Mouse (Mus musculus): Measurements from ENCODE around the gene Eno1. TPM values are rescaled to one million over a fixed set of nuclear protein-coding genes. Genes with fewer than 3 reads are reported as not detected.

The Eno1 gene
- polyA plus RNA-seq, 1 experiment from 2014 or later = 957 TPM

DNA sequence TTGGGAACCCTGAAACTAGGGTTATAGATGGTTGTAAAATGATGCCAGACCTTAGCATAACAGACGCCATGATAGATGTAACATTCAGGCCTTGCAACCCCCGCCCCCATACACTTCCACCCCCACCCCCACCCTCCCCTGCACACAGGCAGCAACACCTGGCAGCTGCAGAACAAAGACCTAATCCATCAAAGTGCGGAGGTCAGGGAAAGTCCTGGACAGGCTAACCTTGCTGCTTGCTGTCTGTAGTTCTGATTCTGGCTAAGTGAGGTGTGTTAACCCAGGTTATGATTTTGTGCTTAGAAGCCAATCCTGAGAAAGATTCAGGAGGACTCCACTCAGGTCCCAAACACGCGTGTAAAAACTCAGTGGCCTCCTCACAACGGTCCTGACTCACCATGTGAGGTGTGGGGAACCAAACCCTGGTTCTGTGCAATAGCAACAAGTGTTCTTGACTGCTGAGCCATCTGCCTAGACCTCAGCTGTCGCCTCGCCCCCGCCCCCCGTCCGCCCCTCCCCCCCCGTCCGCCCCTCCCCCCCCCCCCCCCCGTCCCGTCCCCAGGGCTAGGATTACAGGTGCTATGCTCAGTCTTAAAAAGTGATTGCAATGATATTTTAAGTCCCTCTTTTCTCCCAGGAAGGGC is 6.7 kb upstream of the Eno1 start:
- Histone ChIP-seq H3K9ac (replicated peaks) (no peak overlapping the region), H3K4me2 (replicated peaks) (no peak overlapping the region), H3K36me3 (no peaks in the 10 kb centered on the region), H3K27me3 (no peaks in the 10 kb centered on the region), H3K4me3 (no peak overlapping the region), H3K4me1 (peaks cover 40% of the 10 kb centered on the region), H3K9me3 (no peaks in the 10 kb centered on the region), H3K27ac (replicated peaks) (no peak overlapping the region)
- no peak for ATAC-seq (replicated peaks)
- 34% methylated on average over 10 of the region's 15 CpGs for WGBS

DNA sequence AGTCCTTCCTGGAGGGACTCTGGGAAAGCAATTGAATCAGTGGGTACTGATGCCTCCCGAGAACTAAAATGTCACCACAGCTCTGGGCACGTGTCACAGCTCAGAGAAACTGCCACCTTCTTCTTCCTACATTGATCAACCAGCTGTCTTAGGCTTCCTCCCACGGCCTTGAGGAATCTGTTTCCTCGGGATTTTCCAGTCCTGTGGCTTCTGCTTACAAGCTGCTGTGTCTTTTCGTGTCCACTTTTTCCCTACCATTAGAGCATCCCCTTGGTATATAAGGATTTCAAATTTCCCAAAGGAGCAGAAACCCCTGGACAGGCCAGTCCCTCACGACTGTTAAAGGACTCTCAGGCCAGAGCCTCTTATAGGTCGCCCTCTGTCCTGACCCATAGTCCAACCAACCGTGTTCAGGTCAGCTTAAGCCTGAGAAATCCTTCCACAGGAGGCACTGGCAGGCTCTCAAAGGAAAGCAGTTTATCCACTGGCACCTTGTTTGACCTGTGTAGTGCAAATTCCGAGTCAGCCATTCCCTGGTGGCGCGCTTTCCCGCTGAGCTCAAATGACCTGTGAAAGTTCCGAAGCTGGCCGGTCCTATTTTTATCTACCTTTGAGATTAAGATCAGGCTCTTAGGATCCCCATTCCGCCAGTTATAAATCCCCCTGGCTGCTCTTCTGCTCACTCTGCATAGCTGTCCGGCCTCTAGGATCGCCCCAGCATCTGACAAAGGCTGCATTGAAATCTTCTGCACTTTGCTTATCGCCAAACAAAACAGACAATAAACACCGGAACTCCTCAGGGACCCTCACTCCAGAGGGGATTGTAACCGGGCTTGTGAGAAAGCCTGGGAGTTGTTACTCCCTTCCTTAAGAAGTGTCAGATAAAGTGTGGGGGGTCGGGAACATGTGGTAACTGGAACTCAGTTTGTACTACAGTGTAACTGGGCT is 5.8 kb upstream of the Eno1 start:
- H3K27ac ChIP-seq (replicated peaks) = no peak overlapping the region
- peaks cover 32% of the 10 kb centered on the region for H3K4me1 ChIP-seq
- no peaks in the 10 kb centered on the region for H3K27me3 ChIP-seq
- no peak overlapping the region for H3K9ac ChIP-seq (replicated peaks)
- H3K36me3 ChIP-seq = no peaks in the 10 kb centered on the region
- no peaks in the 10 kb centered on the region for H3K9me3 ChIP-seq
- no peak overlapping the region for H3K4me3 ChIP-seq
- ATAC-seq (replicated peaks) = no peak
- H3K4me2 ChIP-seq (replicated peaks) = no peak overlapping the region
- 14% methylated on average over 21 of the region's 21 CpGs for WGBS

DNA sequence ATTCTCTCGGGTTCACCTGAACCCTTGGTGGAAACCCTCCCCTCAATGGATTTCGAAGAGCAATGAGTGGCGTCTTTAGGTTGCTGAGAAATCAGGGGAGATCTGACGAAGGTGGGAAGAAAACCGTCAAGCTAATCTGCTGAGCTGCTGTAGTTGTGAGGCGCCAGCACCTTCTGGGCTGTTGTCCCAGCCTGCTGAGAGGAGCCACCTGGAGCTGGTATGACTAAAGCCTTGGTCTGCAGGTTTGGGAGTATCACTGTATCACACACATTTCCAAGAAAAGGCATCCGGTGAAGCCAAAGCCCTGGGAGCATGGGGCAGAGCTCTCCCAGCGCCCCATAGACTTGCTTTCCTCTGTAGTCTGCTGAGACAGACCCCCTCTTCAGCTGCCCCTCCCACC is 4.7 kb upstream of the Eno1 start:
- Histone ChIP-seq H3K9ac (replicated peaks) (no peak overlapping the region), H3K27ac (replicated peaks) (no peak overlapping the region), H3K4me2 (replicated peaks) (no peak overlapping the region), H3K4me1 (peaks cover 27% of the 10 kb centered on the region), H3K36me3 (no peaks in the 10 kb centered on the region), H3K4me3 (no peak overlapping the region), H3K27me3 (no peaks in the 10 kb centered on the region), H3K9me3 (no peaks in the 10 kb centered on the region)
- 62% methylated on average over 8 of the region's 8 CpGs for WGBS
- no peak for ATAC-seq (replicated peaks)

DNA sequence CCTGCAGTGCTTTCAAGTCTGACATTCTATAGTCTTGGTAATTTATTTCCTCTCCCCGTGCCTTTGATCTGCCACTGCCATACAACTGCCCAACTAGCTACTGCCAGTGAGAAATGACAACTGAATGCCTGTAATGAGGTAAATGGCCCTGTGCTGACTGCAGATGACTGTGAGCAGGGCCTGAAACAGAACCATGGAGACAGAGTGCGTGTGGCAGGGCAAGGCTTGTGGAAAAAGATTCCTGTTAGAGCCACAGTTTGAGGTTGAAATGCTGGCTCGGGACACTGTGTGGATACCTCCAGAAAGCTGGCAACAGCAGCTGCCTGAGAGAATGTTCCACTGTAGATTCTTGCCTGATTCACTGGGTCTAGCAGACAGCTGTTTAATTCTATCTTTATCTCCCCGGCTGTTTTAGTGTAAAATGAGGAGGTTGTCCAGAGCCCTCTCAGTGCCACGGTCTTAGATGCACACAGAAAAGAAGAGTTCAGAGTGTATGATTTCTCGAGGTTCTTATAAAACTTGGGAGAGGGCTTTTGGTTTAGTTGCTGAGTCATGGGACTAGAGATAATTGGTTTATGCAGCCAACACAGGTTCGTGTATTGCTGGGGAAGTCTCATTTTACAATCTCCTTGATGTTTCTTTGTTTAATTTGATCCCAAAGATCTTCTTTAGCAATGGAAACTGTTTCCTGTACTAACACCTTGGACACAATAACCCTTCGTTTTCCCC is 1.8 kb upstream of the Eno1 start:
- Histone ChIP-seq H3K27ac (replicated peaks) (peak overlapping the region; percentile 38), H3K4me1 (peaks cover 37% of the 10 kb centered on the region), H3K4me3 (no peak overlapping the region), H3K9ac (replicated peaks) (no peak overlapping the region; the same call in 1 of the 2 replicates), H3K4me2 (replicated peaks) (no peak overlapping the region), H3K36me3 (no peaks in the 10 kb centered on the region), H3K27me3 (no peaks in the 10 kb centered on the region), H3K9me3 (no peaks in the 10 kb centered on the region)
- no peak for ATAC-seq (replicated peaks)
- 26% methylated on average over 8 of the region's 8 CpGs for WGBS

DNA sequence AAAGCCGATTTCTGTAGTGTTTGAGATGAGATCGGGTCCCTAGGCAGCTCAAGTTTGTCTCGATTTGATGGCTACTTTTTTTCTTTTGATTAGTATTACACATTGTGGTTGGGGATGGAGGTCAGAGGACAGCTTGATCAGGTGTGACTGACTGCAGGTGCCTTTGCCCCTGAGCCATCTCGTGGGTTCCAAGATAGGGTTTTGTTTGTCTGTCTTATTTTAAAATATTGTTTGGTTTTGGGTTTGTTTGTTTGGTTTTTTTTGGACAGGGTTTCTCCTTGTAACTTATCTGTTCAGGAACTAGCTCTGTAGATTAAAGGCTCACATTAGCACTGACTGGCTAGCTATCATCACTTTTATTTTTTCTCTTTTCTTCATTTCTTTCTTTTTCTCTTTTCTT is 936 bp upstream of the Eno1 start:
- Histone ChIP-seq H3K4me1 (peaks cover 39% of the 10 kb centered on the region), H3K36me3 (no peaks in the 10 kb centered on the region), H3K9me3 (no peaks in the 10 kb centered on the region), H3K4me2 (replicated peaks) (no peak overlapping the region), H3K4me3 (no peak overlapping the region), H3K27me3 (no peaks in the 10 kb centered on the region), H3K27ac (replicated peaks) (peak overlapping the region; percentile 38; the same call in 1 of the 2 replicates), H3K9ac (replicated peaks) (no peak overlapping the region)
- no peak for ATAC-seq (replicated peaks)
- 68% methylated on average over 4 of the region's 4 CpGs for WGBS

DNA sequence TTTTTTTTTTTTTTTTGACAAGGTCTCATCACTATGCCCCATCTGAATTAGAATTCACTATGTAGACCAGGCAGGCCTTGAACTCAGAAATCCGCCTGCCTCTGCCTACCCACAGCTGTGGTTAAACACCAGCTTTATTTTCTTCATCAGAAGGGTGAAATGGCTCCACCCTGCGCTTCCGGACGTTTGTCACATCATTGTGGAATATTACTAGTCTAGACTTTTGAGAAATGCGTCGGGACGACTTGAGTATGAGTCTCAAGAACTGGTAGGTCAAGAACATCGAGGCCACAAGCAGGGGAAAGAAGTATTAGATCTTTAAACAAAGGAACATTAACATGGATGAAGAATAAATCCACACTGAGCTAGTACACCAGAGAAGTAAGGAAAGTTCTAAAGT is 490 bp upstream of the Eno1 start:
- H3K36me3 ChIP-seq = peaks cover 2% of the 10 kb centered on the region
- no peaks in the 10 kb centered on the region for H3K27me3 ChIP-seq
- H3K9me3 ChIP-seq = no peaks in the 10 kb centered on the region
- H3K4me1 ChIP-seq = peaks cover 37% of the 10 kb centered on the region
- H3K9ac ChIP-seq (replicated peaks) = no peak overlapping the region
- no peak for ATAC-seq (replicated peaks)
- H3K27ac ChIP-seq (replicated peaks) = peak overlapping the region; percentile 100
- H3K4me3 ChIP-seq = peak overlapping the region; percentile 78
- H3K4me2 ChIP-seq (replicated peaks) = peak overlapping the region; percentile 51
- WGBS = 83% methylated on average over 8 of the region's 8 CpGs

DNA sequence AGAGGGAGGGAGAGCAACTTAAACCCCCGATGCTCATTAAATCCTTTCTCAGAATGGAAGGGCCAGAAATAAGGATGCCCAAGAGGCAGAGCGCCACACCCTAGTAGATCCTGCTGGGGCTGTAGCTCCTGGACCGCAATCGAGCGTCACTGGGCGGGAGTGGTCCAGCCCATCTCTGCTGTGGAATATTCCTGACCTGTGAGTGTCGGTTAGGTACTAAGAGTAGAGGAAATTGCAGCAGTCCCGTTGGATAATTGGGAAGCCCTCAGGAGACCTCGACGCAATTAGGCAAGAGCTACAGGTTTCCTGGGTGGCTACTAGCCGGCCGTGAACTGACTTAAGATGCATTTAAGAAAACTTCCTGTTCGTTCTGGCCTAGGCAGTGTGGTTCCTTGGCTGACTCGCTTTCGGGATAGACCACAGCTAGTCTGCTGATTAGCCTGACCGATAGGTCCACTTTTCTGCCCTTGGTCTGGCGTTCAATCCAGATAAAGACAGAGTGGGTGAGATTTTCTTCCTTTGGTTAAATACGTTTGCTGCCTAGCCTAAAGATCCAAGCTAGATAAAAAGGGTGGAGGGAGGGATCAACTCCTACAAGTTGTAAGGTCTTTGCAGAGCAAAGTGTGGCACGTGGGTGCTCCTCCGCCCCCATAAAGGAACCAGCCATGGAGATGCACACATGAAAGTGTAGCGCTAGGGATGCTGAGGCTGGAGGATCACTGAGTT is 1.3 kb downstream of the Eno1 start:
- ATAC-seq (replicated peaks) = peak; percentile 29
- Histone ChIP-seq H3K27ac (replicated peaks) (peak overlapping the region; percentile 100), H3K36me3 (peaks cover 18% of the 10 kb centered on the region), H3K4me3 (peak overlapping the region; percentile 78), H3K27me3 (no peaks in the 10 kb centered on the region), H3K9ac (replicated peaks) (peak overlapping the region; percentile 88), H3K4me2 (replicated peaks) (peak overlapping the region; percentile 75), H3K4me1 (peaks cover 40% of the 10 kb centered on the region), H3K9me3 (no peaks in the 10 kb centered on the region)
- WGBS = under 1% methylated on average over 21 of the region's 21 CpGs

DNA sequence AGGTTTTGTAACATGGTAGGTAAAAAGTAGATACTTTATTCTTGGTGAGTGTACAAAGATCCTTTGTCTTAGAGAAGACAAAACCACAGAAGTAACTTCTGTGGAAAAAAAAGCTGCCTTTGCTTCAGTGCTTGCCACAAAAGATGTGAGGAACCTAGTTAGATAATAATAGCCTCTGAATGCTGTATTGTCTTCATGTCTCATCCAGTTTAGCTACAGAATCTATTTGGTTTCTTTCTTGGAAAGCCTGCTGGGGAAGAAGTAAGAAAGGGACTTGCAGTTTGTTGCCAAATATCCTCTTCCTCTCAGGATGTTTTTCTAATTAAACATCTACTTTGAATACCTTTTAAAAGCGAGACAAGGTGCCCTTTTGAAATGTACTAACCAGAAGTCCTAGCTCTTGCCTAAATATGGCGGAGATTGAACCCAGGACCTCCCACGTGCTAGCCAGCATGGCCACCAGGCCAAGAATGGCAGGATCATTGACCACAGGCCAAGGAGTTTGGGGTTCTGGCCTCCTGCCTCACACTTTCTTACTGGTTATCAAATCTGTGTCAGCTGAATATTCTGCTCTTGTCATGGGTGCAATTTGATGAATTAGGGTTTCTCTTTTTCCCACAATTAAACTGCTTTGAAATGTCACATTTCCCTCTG is 2.0 kb downstream of the Eno1 start:
- peak overlapping the region; percentile 78 for H3K4me3 ChIP-seq
- peak overlapping the region; percentile 100; the same call in 1 of the 2 replicates for H3K27ac ChIP-seq (replicated peaks)
- peak overlapping the region; percentile 75 for H3K4me2 ChIP-seq (replicated peaks)
- peaks cover 40% of the 10 kb centered on the region for H3K4me1 ChIP-seq
- H3K27me3 ChIP-seq = no peaks in the 10 kb centered on the region
- no peaks in the 10 kb centered on the region for H3K9me3 ChIP-seq
- WGBS = 6% methylated on average over 3 of the region's 3 CpGs
- H3K36me3 ChIP-seq = peaks cover 26% of the 10 kb centered on the region
- H3K9ac ChIP-seq (replicated peaks) = peak overlapping the region; percentile 88
- ATAC-seq (replicated peaks) = no peak

DNA sequence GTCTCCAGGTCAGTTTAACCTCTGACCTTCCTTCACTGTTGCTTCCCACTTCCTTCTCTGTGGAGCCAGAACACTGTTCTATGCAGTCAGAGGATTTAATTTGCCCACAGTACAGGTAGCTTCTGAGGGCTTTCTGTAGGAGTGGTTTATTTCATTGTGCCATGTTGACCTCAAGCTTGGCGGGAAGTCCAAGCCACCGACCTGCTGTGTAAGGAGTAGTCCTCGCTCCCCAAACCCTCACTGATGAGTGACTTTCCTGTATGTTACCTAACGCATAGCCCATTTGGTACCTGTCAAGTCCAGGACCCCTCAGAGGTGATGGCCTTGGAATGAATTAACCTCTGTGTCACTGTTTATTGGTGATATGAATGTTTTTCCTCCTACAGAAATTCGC is 2.6 kb downstream of the Eno1 start:
- peaks cover 40% of the 10 kb centered on the region for H3K4me1 ChIP-seq
- 27% methylated on average over 5 of the region's 5 CpGs for WGBS
- ATAC-seq (replicated peaks) = no peak
- H3K4me2 ChIP-seq (replicated peaks) = peak overlapping the region; percentile 75
- 0 out of 2 replicates have a peak overlapping the region, but pooled peaks have one; percentile 6 for H3K27ac ChIP-seq (replicated peaks)
- no peaks in the 10 kb centered on the region for H3K27me3 ChIP-seq
- peak overlapping the region; percentile 88; the same call in 1 of the 2 replicates for H3K9ac ChIP-seq (replicated peaks)
- no peaks in the 10 kb centered on the region for H3K9me3 ChIP-seq
- peaks cover 31% of the 10 kb centered on the region for H3K36me3 ChIP-seq
- peak overlapping the region; percentile 78 for H3K4me3 ChIP-seq

DNA sequence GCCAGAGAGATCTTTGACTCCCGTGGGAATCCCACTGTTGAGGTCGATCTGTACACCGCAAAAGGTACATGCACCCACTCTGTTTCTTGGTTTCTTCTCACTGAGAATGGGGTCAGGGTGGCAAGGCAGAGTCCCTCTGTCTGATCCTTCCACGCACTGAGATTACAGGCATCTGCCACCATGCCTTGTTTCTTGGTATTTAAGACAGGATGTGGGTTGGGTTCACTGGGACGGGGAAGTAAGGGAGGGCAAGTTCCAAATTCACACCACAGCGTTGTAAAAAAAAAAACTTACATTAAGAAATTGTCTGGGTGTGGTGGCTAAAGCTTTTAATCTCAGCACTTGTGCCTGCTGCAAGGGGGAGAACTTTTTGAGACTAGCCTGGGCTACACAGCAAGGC is 3.0 kb downstream of the Eno1 start:
- ATAC-seq (replicated peaks) = no peak
- Histone ChIP-seq H3K9ac (replicated peaks) (0 out of 2 replicates have a peak overlapping the region, but pooled peaks have one; percentile 88), H3K4me3 (peak overlapping the region; percentile 78; the same call in 1 of the 2 replicates), H3K36me3 (peaks cover 34% of the 10 kb centered on the region), H3K4me1 (peaks cover 39% of the 10 kb centered on the region), H3K27ac (replicated peaks) (no peak overlapping the region), H3K9me3 (no peaks in the 10 kb centered on the region), H3K4me2 (replicated peaks) (peak overlapping the region; percentile 75), H3K27me3 (no peaks in the 10 kb centered on the region)
- WGBS = 41% methylated on average over 6 of the region's 6 CpGs

DNA sequence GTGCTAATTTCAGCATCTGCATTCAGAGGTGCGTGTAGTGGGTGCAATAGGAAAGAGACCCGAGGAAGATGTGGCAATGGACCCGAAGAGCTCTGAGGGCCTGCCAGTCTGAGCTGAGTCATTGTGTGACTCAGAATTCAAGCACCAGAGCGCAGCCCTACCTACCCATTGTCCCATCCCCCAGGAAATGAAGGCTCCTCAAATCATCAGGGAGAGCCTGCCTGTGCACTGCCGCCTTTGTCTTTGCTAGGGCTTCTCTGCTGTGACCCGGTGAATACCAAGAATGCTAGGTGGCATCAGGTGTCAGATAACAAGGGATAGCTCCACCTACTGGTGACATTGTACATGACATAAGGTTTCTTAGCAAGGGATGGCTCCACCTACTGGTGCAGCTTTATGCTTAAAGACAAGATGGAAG is 3.4 kb downstream of the Eno1 start:
- Histone ChIP-seq H3K4me3 (no peak overlapping the region), H3K9me3 (no peaks in the 10 kb centered on the region), H3K36me3 (peaks cover 38% of the 10 kb centered on the region), H3K4me2 (replicated peaks) (no peak overlapping the region), H3K27ac (replicated peaks) (no peak overlapping the region), H3K4me1 (peaks cover 37% of the 10 kb centered on the region), H3K27me3 (no peaks in the 10 kb centered on the region), H3K9ac (replicated peaks) (no peak overlapping the region)
- no peak for ATAC-seq (replicated peaks)
- 6% methylated on average over 6 of the region's 6 CpGs for WGBS
